Mouse (Mus musculus): Measurements from ENCODE around the gene Morc2a. TPM values are rescaled to one million over a fixed set of nuclear protein-coding genes. Genes with fewer than 3 reads are reported as not detected.

Morc2a gene
- polyA plus RNA-seq, 1 experiment from 2014 or later = 31.3 TPM

- no peak for ATAC-seq (ENCODE audit: low FRiP score)
Measured at GRCm38 (mm10) chr11:3686885-3687284, 37.9 kb downstream of the Morc2a start.

GRCm38 (mm10) chr11:3691746-3692145, 42.8 kb downstream of the Morc2a start:
- no peak overlapping the region for H3K27ac ChIP-seq (ENCODE audit: low read depth, low read length)
- WGBS = 85% methylated on average over 2 of the region's 2 CpGs
- no peak for ATAC-seq (ENCODE audit: low FRiP score)
- no peaks in the 10 kb centered on the region for H3K4me1 ChIP-seq (replicated peaks; ENCODE audit: control insufficient read depth, insufficient read depth, low read length)
- DNase-seq (ENCODE audit: low spot score) = no peak
- no peak overlapping the region for H3K9ac ChIP-seq (ENCODE audit: low read depth, low read length)
- peaks cover 9% of the 10 kb centered on the region for H3K36me3 ChIP-seq (ENCODE audit: control insufficient read depth, insufficient read depth, low read length)
- H3K4me3 ChIP-seq (ENCODE audit: low read depth, low read length) = no peak overlapping the region
- no peak overlapping the region for H3K4me2 ChIP-seq (replicated peaks; ENCODE audit: low read depth, low read length)
- no peaks in the 10 kb centered on the region for H3K27me3 ChIP-seq (ENCODE audit: control insufficient read depth, insufficient read depth, low read length)
- no peaks in the 10 kb centered on the region for H3K9me3 ChIP-seq (ENCODE audit: control insufficient read depth, low read length)

More at GRCm38 (mm10) chr11:3686885-3687284, 37.9 kb downstream of the Morc2a start:
- Histone ChIP-seq H3K9me3 (ENCODE audit: control insufficient read depth, low read length) (no peaks in the 10 kb centered on the region), H3K9ac (ENCODE audit: low read depth, low read length) (no peak overlapping the region), H3K4me2 (replicated peaks; ENCODE audit: low read depth, low read length) (no peak overlapping the region), H3K36me3 (ENCODE audit: control insufficient read depth, insufficient read depth, low read length) (peaks cover 9% of the 10 kb centered on the region), H3K4me1 (replicated peaks; ENCODE audit: control insufficient read depth, insufficient read depth, low read length) (no peaks in the 10 kb centered on the region), H3K4me3 (ENCODE audit: low read depth, low read length) (no peak overlapping the region), H3K27me3 (ENCODE audit: control insufficient read depth, insufficient read depth, low read length) (no peaks in the 10 kb centered on the region), H3K27ac (ENCODE audit: low read depth, low read length) (no peak overlapping the region)
- DNase-seq (ENCODE audit: low spot score) = no peak
- 91% methylated on average over 2 of the region's 2 CpGs for WGBS

GRCm38 (mm10) chr11:3696086-3696616, 47.2 kb downstream of the Morc2a start:
- Histone ChIP-seq H3K4me1 (replicated peaks; ENCODE audit: control insufficient read depth, insufficient read depth, low read length) (no peaks in the 10 kb centered on the region), H3K36me3 (ENCODE audit: control insufficient read depth, insufficient read depth, low read length) (no peaks in the 10 kb centered on the region), H3K27me3 (ENCODE audit: control insufficient read depth, insufficient read depth, low read length) (no peaks in the 10 kb centered on the region), H3K9ac (ENCODE audit: low read depth, low read length) (no peak overlapping the region), H3K4me2 (replicated peaks; ENCODE audit: low read depth, low read length) (no peak overlapping the region), H3K27ac (ENCODE audit: low read depth, low read length) (no peak overlapping the region), H3K9me3 (ENCODE audit: control insufficient read depth, low read length) (no peaks in the 10 kb centered on the region), H3K4me3 (ENCODE audit: low read depth, low read length) (no peak overlapping the region)
- no peak for DNase-seq (ENCODE audit: low spot score)
- ATAC-seq (ENCODE audit: low FRiP score) = no peak
- WGBS = 90% methylated on average over 5 of the region's 5 CpGs

GRCm38 (mm10) chr11:3697441-3697840, 48.5 kb downstream of the Morc2a start:
- H3K27ac ChIP-seq (ENCODE audit: low read depth, low read length) = no peak overlapping the region
- no peak overlapping the region for H3K4me3 ChIP-seq (ENCODE audit: low read depth, low read length)
- no peak for DNase-seq (ENCODE audit: low spot score)
- H3K36me3 ChIP-seq (ENCODE audit: control insufficient read depth, insufficient read depth, low read length) = no peaks in the 10 kb centered on the region
- no peaks in the 10 kb centered on the region for H3K9me3 ChIP-seq (ENCODE audit: control insufficient read depth, low read length)
- no peak for ATAC-seq (ENCODE audit: low FRiP score)
- H3K4me2 ChIP-seq (replicated peaks; ENCODE audit: low read depth, low read length) = no peak overlapping the region
- 84% methylated on average over 3 of the region's 3 CpGs for WGBS
- H3K27me3 ChIP-seq (ENCODE audit: control insufficient read depth, insufficient read depth, low read length) = no peaks in the 10 kb centered on the region
- no peak overlapping the region for H3K9ac ChIP-seq (ENCODE audit: low read depth, low read length)
- no peaks in the 10 kb centered on the region for H3K4me1 ChIP-seq (replicated peaks; ENCODE audit: control insufficient read depth, insufficient read depth, low read length)

- Histone ChIP-seq H3K4me2 (replicated peaks; ENCODE audit: low read depth, low read length) (no peak overlapping the region), H3K27me3 (ENCODE audit: control insufficient read depth, insufficient read depth, low read length) (no peaks in the 10 kb centered on the region), H3K27ac (ENCODE audit: low read depth, low read length) (no peak overlapping the region), H3K36me3 (ENCODE audit: control insufficient read depth, insufficient read depth, low read length) (no peaks in the 10 kb centered on the region), H3K9ac (ENCODE audit: low read depth, low read length) (no peak overlapping the region), H3K9me3 (ENCODE audit: control insufficient read depth, low read length) (no peaks in the 10 kb centered on the region), H3K4me1 (replicated peaks; ENCODE audit: control insufficient read depth, insufficient read depth, low read length) (no peaks in the 10 kb centered on the region), H3K4me3 (ENCODE audit: low read depth, low read length) (no peak overlapping the region)
- 73% methylated on average over 7 of the region's 7 CpGs for WGBS
- no peak for DNase-seq (ENCODE audit: low spot score)
- ATAC-seq (ENCODE audit: low FRiP score) = no peak
Measured at GRCm38 (mm10) chr11:3703089-3703992, 54.4 kb downstream of the Morc2a start.

- no peaks in the 10 kb centered on the region for H3K4me1 ChIP-seq (replicated peaks; ENCODE audit: control insufficient read depth, insufficient read depth, low read length)
- H3K4me2 ChIP-seq (replicated peaks; ENCODE audit: low read depth, low read length) = no peak overlapping the region
- H3K9ac ChIP-seq (ENCODE audit: low read depth, low read length) = no peak overlapping the region
Measured at GRCm38 (mm10) chr11:3704404-3704803, 55.4 kb downstream of the Morc2a start.

GRCm38 (mm10) chr11:3707057-3707456, 58.1 kb downstream of the Morc2a start:
- Histone ChIP-seq H3K27ac (ENCODE audit: low read depth, low read length) (no peak overlapping the region), H3K36me3 (ENCODE audit: control insufficient read depth, insufficient read depth, low read length) (no peaks in the 10 kb centered on the region), H3K9ac (ENCODE audit: low read depth, low read length) (no peak overlapping the region), H3K27me3 (ENCODE audit: control insufficient read depth, insufficient read depth, low read length) (no peaks in the 10 kb centered on the region), H3K9me3 (ENCODE audit: control insufficient read depth, low read length) (no peaks in the 10 kb centered on the region), H3K4me1 (replicated peaks; ENCODE audit: control insufficient read depth, insufficient read depth, low read length) (no peaks in the 10 kb centered on the region), H3K4me3 (ENCODE audit: low read depth, low read length) (no peak overlapping the region), H3K4me2 (replicated peaks; ENCODE audit: low read depth, low read length) (no peak overlapping the region)
- ATAC-seq (ENCODE audit: low FRiP score) = no peak
- 87% methylated on average over 8 of the region's 8 CpGs for WGBS
- no peak for DNase-seq (ENCODE audit: low spot score)

More at GRCm38 (mm10) chr11:3704404-3704803, 55.4 kb downstream of the Morc2a start:
- Histone ChIP-seq H3K36me3 (ENCODE audit: control insufficient read depth, insufficient read depth, low read length) (no peaks in the 10 kb centered on the region), H3K4me3 (ENCODE audit: low read depth, low read length) (no peak overlapping the region), H3K9me3 (ENCODE audit: control insufficient read depth, low read length) (no peaks in the 10 kb centered on the region), H3K27me3 (ENCODE audit: control insufficient read depth, insufficient read depth, low read length) (no peaks in the 10 kb centered on the region), H3K27ac (ENCODE audit: low read depth, low read length) (no peak overlapping the region)
- DNase-seq (ENCODE audit: low spot score) (no peak), ATAC-seq (ENCODE audit: low FRiP score) (no peak)
- 80% methylated on average over 8 of the region's 8 CpGs for WGBS

- Histone ChIP-seq H3K27ac (ENCODE audit: low read depth, low read length) (no peak overlapping the region), H3K9me3 (ENCODE audit: control insufficient read depth, low read length) (no peaks in the 10 kb centered on the region), H3K4me2 (replicated peaks; ENCODE audit: low read depth, low read length) (no peak overlapping the region), H3K36me3 (ENCODE audit: control insufficient read depth, insufficient read depth, low read length) (no peaks in the 10 kb centered on the region), H3K4me3 (ENCODE audit: low read depth, low read length) (no peak overlapping the region), H3K4me1 (replicated peaks; ENCODE audit: control insufficient read depth, insufficient read depth, low read length) (no peaks in the 10 kb centered on the region), H3K27me3 (ENCODE audit: control insufficient read depth, insufficient read depth, low read length) (no peaks in the 10 kb centered on the region), H3K9ac (ENCODE audit: low read depth, low read length) (no peak overlapping the region)
- WGBS = 84% methylated on average over 14 of the region's 14 CpGs
- ATAC-seq (ENCODE audit: low FRiP score) = no peak
- no peak for DNase-seq (ENCODE audit: low spot score)
Measured at GRCm38 (mm10) chr11:3710203-3710602, 61.2 kb downstream of the Morc2a start.

- ATAC-seq (ENCODE audit: low FRiP score) (peak; percentile 43; the same call in 1 of the 2 replicates), DNase-seq (ENCODE audit: low spot score) (peak; percentile 75)
- Histone ChIP-seq H3K27ac (ENCODE audit: low read depth, low read length) (no peak overlapping the region), H3K9ac (ENCODE audit: low read depth, low read length) (no peak overlapping the region), H3K36me3 (ENCODE audit: control insufficient read depth, insufficient read depth, low read length) (no peaks in the 10 kb centered on the region), H3K27me3 (ENCODE audit: control insufficient read depth, insufficient read depth, low read length) (no peaks in the 10 kb centered on the region), H3K4me2 (replicated peaks; ENCODE audit: low read depth, low read length) (no peak overlapping the region), H3K4me1 (replicated peaks; ENCODE audit: control insufficient read depth, insufficient read depth, low read length) (no peaks in the 10 kb centered on the region), H3K9me3 (ENCODE audit: control insufficient read depth, low read length) (no peaks in the 10 kb centered on the region), H3K4me3 (ENCODE audit: low read depth, low read length) (no peak overlapping the region)
- 46% methylated on average over 15 of the region's 15 CpGs for WGBS
Measured at GRCm38 (mm10) chr11:3714486-3714885, 65.5 kb downstream of the Morc2a start.

Measured in hindbrain, embryonic 11.5 days (tissue).